Comparison of ENCODE assay signal across 11 mouse cellular contexts in genomic region chr10:54072336-54072735, GRCm38 (mm10). TPM values are rescaled to one million over a fixed set of nuclear protein-coding genes. Genes with fewer than 3 reads are reported as not detected.
DNase-seq lines count a peak whose midpoint lies in the region; ATAC-seq and TF ChIP-seq lines count a peak whose summit lies in the region.
"Had no signal": no experiment of that assay in that cellular context is flagged by ENCODE, and none has a peak within 500 bp of the region (broad histone marks: within the 10 kb centered on the region; RNA-seq: fewer than 3 reads in every experiment).

No protein-coding gene starts in this region.

- peak overlapping the region; percentile 100; the same call in 1 of the 2 replicates for H3K4me2 ChIP-seq in forebrain, embryonic 16.5 days (ENCODE audit: low read length)
- H3K4me2 ChIP-seq in forebrain, embryonic 11.5 days (ENCODE audit: low read depth, low read length, severe bottlenecking), result no peak overlapping the region
- H3K4me2 ChIP-seq in intestine, embryonic 14.5 days (ENCODE audit: low read length), result peak overlapping the region; percentile 72
- peak overlapping the region; percentile 97 for H3K4me2 ChIP-seq in midbrain, postnatal 0 days (ENCODE audit: low read depth, low read length, poor library complexity, severe bottlenecking)

- H3K4me1 ChIP-seq in forebrain, embryonic 16.5 days (replicated peaks; ENCODE audit: control insufficient read depth, insufficient read depth, low read length), result peaks cover 15% of the 10 kb centered on the region
- no peaks in the 10 kb centered on the region for H3K4me1 ChIP-seq in forebrain, embryonic 11.5 days (replicated peaks; ENCODE audit: control insufficient read depth, insufficient read depth, low read length)
- peaks cover 14% of the 10 kb centered on the region for H3K4me1 ChIP-seq in intestine, embryonic 14.5 days (replicated peaks; ENCODE audit: control insufficient read depth, insufficient read depth, low read length)
- H3K4me1 ChIP-seq in midbrain, postnatal 0 days (ENCODE audit: insufficient read depth, low read length), result 0 out of 2 replicates have a peak, but pooled peaks cover 4% of the 10 kb centered on the region

- peak overlapping the region; percentile 2; the same call in 1 of the 2 replicates for H3K4me3 ChIP-seq in forebrain, embryonic 16.5 days (replicated peaks; ENCODE audit: low read length)
- H3K4me3 ChIP-seq in forebrain, embryonic 11.5 days (ENCODE audit: low read depth, low read length), result no peak overlapping the region
- peak overlapping the region; percentile 92 for H3K4me3 ChIP-seq in layer of hippocampus, adult 2 months
- peak overlapping the region; percentile 74 for H3K4me3 ChIP-seq in intestine, embryonic 14.5 days (ENCODE audit: low read depth, low read length)
- H3K4me3 ChIP-seq in midbrain, postnatal 0 days (ENCODE audit: low read depth, low read length), result peak overlapping the region; percentile 88

- no peak overlapping the region for H3K27ac ChIP-seq in forebrain, embryonic 16.5 days (ENCODE audit: low read length)
- no peak overlapping the region for H3K27ac ChIP-seq in forebrain, embryonic 11.5 days (ENCODE audit: low read depth, low read length)
- H3K27ac ChIP-seq in layer of hippocampus, adult 2 months, result no peak overlapping the region
- H3K27ac ChIP-seq in intestine, embryonic 14.5 days (ENCODE audit: low read depth), result no peak overlapping the region
- no peak overlapping the region for H3K27ac ChIP-seq in midbrain, postnatal 0 days (ENCODE audit: low read depth, low read length)

- no peaks in the 10 kb centered on the region for H3K9me3 ChIP-seq in forebrain, embryonic 16.5 days (ENCODE audit: control insufficient read depth, low read length)
- no peaks in the 10 kb centered on the region for H3K9me3 ChIP-seq in forebrain, embryonic 11.5 days (ENCODE audit: control insufficient read depth, low read length)
- H3K9me3 ChIP-seq in intestine, embryonic 14.5 days (ENCODE audit: control insufficient read depth, low read length), result no peaks in the 10 kb centered on the region
- no peaks in the 10 kb centered on the region for H3K9me3 ChIP-seq in midbrain, postnatal 0 days (ENCODE audit: low read length)

- H3K27me3 ChIP-seq in forebrain, embryonic 16.5 days (replicated peaks; ENCODE audit: control insufficient read depth, insufficient read depth, low read length), result peaks cover 9% of the 10 kb centered on the region; the same call in 1 of the 2 replicates
- H3K27me3 ChIP-seq in forebrain, embryonic 11.5 days (ENCODE audit: control insufficient read depth, insufficient read depth, low read length), result peaks cover 8% of the 10 kb centered on the region; the same call in 1 of the 2 replicates
- H3K27me3 ChIP-seq in intestine, embryonic 14.5 days (replicated peaks; ENCODE audit: control insufficient read depth, insufficient read depth, low read length), result no peaks in the 10 kb centered on the region
- H3K27me3 ChIP-seq in midbrain, postnatal 0 days (ENCODE audit: insufficient read depth, low read length), result 0 out of 2 replicates have a peak, but pooled peaks cover 3% of the 10 kb centered on the region

- H3K36me3 ChIP-seq in forebrain, embryonic 16.5 days (ENCODE audit: control insufficient read depth, insufficient read depth), result no peaks in the 10 kb centered on the region
- H3K36me3 ChIP-seq in forebrain, embryonic 11.5 days (ENCODE audit: control insufficient read depth, insufficient read depth, low read length), result no peaks in the 10 kb centered on the region
- H3K36me3 ChIP-seq in intestine, embryonic 14.5 days (ENCODE audit: control insufficient read depth, insufficient read depth, low read length), result no peaks in the 10 kb centered on the region
- H3K36me3 ChIP-seq in midbrain, postnatal 0 days (ENCODE audit: insufficient read depth, low read length), result no peaks in the 10 kb centered on the region

- ATAC-seq in forebrain, embryonic 16.5 days, result no peak
- ATAC-seq in forebrain, embryonic 11.5 days (replicated peaks; ENCODE audit: low FRiP score), result no peak
- ATAC-seq in intestine, embryonic 14.5 days (replicated peaks; ENCODE audit: low FRiP score, low TSS enrichment, low read depth), result no peak
- ATAC-seq in midbrain, postnatal 0 days (ENCODE audit: low FRiP score), result no peak
- ATAC-seq: forebrain, embryonic 14.5 days had no signal

- DNase-seq in forebrain, embryonic 11.5 days (ENCODE audit: low spot score), result no peak
- DNase-seq in layer of hippocampus, adult 2 months (ENCODE audit: low spot score in 2 of 2), result no peak
- no peak for DNase-seq in layer of hippocampus, adult 9-10 months (ENCODE audit: low spot score)
- DNase-seq in intestine, embryonic 14.5 days (ENCODE audit: low spot score), result no peak
- no peak for DNase-seq in midbrain, postnatal 0 days (ENCODE audit: low spot score)
- no peak for DNase-seq in adrenal gland, postnatal 36 days
- DNase-seq in cerebellum, postnatal 25 days, result no peak
- DNase-seq: cerebellum, adult 11-12 months; kidney, postnatal 10 days had no signal

- 91% methylated on average over 2 of the region's 2 CpGs for WGBS in forebrain, embryonic 16.5 days
- 86% methylated on average over 2 of the region's 2 CpGs for WGBS in forebrain, embryonic 11.5 days
- 86% methylated on average over 2 of the region's 2 CpGs for WGBS in intestine, embryonic 14.5 days
- 82% methylated on average over 2 of the region's 2 CpGs for WGBS in midbrain, postnatal 0 days

- H3K9ac ChIP-seq in forebrain, embryonic 16.5 days (replicated peaks; ENCODE audit: low read depth, low read length), result no peak overlapping the region
- no peak overlapping the region for H3K9ac ChIP-seq in forebrain, embryonic 11.5 days (ENCODE audit: low read length)
- no peak overlapping the region for H3K9ac ChIP-seq in intestine, embryonic 14.5 days (ENCODE audit: low read length)
- no peak overlapping the region for H3K9ac ChIP-seq in midbrain, postnatal 0 days (replicated peaks; ENCODE audit: low read length, poor library complexity, severe bottlenecking)

- TF ChIP-seq CTCF in layer of hippocampus, adult 2 months (conservative IDR thresholded peaks at IDR 0.05), result no peak
- no peak for TF ChIP-seq CTCF in midbrain, postnatal 0 days (IDR thresholded peaks at IDR 0.05)

RNA-seq across cellular contexts. Expression of gene Man1a, which starts 4.1 kb away (rescaled TPM):
- 3.2 and 3.8 TPM in 2 replicates for polyA plus RNA-seq in forebrain, embryonic 16.5 days (2015; fragmentation: Nextera tagmentation; extraction: Ambion mirVana)
- polyA plus RNA-seq in forebrain, embryonic 11.5 days (2014; fragmentation: Nextera tagmentation; extraction: Ambion mirVana), result 1.7 and 2.1 TPM in 2 replicates
- total RNA-seq in layer of hippocampus, adult 2 months (2021), result 10 to 100 TPM; 65.0 to 65.7 TPM
- polyA plus RNA-seq in intestine, embryonic 14.5 days (2014; fragmentation: Nextera tagmentation; extraction: Ambion mirVana), result 9.6 and 12.6 TPM in 2 replicates
- 19.3 and 25.1 TPM in 2 replicates for total RNA-seq in midbrain, postnatal 0 days (2014; rRNA removed)
- 3.7 and 4.2 TPM in 2 replicates for polyA plus RNA-seq in midbrain, postnatal 0 days (2015; fragmentation: Nextera tagmentation; extraction: Ambion mirVana)
- 100 to 1,000 TPM in 1 of 2 experiments, 10 to 100 TPM in 1; 28.4 to 160 TPM for total RNA-seq in adrenal gland, postnatal 36 days (2021)
